Mouse (Mus musculus) monocyte, adult 5-6 weeks (primary cell): ENCODE measurements at regions not wholly inside any gene's neighbourhood (a gene's known extent, or its start where the extent isn't known, plus 50 kb on each side); places are given as distances from the start of the nearest gene placed in this dataset.
"Not testable (repeated sequence)": the region's sequence is repeated elsewhere in the genome, so short reads cannot be mapped to it uniquely, and the experiment has no call there.

Source experiments
- ATAC-seq: fragments of 153-309, 156-312 bp; replicated peaks from 2 replicates; pipeline ENCODE4 v1.8.0; 2017; ENCODE audit warnings: mild to moderate bottlenecking; ENCODE audit not compliant: low TSS enrichment, insufficient number of reproducible peaks, severe bottlenecking, poor library complexity, low FRiP score

DNA sequence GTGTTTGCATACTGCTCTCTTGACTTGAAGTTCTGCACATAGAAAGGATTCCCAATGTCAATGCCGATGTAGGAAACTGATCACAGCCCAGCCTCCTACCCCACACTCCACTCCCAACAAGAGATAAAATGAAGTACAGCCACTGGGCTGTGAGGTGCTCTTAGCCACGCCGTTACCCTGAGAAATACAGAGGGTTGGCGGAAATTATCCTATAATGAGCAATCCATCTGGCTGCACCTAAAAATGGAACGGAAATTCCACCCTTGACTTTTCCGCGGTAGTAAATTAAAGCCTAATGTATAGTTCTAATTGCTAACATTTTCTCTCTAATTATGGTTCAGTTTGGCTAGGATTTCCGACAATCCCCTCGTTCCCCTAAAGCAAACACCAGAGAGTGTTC lies 97.2 kb upstream of the Otx2 start:
- no peak for ATAC-seq

DNA sequence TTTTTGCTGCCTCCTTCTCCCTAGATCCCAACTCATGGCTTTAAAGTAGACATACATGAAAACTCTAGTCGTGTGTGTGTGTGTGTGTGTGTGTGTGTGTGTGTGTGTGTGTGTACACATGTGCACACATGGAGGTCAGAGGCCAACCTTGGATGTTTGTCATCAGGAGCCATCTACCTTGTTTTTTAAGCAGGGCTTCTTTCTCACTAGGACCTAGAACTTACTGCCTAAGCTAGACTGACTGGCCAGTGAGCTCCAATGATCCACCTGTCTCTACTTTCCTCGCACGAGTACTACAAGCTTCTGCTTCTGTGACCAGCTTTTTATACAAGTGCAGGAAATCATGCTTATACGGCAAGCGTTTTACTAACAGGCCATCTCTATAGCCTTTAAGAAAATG lies 89.1 kb upstream of the Otx2 start:
- ATAC-seq, result no peak

DNA sequence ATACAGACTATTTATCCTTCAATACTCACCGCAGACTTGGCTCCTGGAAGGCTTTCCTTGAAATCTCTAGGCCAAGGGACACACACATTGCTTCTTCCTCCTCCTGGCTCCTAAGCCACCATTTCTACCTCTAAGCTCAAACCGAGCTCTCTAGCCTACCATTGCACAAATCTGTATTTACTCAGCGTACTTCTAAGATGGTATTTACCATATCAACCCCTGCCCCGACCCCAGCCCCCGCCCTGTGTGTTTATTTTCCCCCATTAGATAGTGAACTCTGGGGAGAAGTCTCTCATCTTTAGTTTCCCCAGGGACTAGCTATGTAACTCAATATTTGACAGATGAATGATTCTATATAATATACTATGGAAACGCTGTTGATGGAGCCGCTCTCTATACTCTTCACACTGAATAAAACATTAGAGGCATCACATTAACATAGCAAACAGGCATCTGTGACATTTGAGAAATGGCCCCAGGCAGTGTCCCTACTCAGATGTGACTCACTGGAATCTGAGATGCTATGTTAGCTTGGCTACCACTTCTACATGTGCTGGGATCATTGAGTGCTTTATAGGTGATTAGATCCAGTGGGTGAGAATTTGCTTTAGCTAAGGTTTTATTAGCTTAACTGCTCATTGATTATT lies 87.5 kb upstream of the Otx2 start:
- ATAC-seq, result no peak

DNA sequence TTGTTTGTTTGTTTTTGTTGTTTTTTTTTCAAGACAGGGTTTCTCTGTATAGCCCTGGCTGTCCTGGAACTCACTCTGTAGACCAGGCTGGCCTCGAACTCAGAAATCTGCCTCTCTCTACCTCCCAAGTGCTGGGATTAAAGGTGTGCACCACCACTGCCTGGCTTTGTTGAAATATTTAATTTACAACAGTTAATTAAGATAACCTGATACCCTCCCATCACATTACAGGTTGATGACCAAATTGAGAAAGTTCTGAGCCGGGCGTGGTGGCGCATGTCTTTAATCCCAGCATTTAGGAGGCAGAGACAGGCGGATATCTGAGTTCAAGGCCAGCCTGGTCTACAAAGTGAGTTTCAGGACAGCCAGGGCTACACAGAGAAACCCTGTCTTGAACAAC lies 81.5 kb upstream of the Otx2 start:
- not testable (repeated sequence) for ATAC-seq

DNA sequence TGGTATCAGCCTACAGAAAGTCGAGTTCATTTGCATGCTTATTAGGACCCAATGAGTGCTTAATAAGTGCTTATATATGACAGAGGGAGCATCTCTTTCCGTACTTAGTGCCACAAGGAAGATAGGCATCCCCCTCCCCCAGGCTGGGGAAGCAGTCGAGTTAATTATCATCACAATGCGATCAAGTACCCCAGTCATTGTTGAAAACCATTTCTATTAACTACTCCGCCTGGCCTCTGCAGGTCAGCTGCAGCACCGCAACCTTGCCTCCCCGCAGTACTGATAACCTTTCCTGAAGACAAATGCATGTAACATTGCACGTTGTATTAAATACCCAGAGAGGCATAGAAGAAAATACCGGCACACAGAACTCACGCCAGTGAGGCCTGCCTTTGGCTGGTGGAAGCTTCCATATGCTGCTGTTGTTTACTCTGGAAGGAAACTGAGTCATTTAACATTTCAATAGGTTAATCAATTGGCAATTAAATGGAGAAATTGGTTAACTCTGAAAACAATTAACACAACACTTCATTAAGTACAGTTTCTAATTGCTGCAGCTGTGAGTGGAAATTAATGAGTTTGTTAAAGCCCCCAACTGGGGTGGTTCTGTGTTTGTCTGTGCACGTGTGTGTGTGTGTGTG lies 80.6 kb upstream of the Otx2 start:
- no peak for ATAC-seq

DNA sequence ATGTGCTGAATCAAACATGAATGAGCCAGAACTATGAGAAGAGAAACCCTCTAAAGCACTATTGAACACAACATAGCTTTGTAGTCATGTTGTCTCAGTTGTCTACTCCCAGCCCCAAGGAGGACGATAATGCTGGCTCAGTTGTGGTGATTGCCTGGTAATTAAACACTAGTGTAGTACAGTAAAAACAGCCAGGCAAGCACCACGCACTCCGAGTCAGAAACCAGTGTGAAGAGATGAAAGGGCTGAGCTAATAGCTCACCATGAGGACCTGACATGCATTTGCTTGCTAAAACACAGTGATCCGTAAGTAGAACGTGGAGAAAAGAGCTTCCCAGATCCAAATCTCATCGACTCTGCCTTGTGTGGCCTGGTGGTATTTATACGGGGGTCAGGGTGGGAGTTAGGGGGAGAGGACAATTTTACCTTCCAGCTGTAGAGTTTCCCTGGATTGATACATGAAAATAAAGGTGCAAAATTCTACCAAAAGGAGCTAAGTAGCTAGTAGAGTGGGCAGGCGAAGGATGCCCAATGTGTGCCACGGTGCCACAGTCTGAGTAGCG lies 80.0 kb upstream of the Otx2 start:
- no peak for ATAC-seq

DNA sequence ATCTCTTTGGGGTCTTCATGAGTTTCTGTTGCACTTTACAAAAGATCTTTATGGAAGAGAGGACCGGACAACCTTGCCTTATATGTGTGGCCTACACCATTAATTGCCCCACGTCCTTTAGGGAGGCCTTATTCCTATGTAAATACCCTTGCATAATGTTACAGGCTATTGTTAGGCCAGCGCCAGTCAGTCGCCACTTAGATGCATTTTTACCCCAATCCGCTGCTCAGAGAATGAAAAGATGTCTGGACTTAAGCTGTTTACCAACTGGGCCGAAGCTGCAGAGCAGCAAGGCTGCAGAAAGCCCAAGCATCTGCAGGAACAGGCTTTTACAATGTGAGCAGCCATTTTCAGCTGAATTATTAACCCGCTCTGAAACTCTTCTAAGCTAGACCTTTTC lies 79.5 kb upstream of the Otx2 start:
- no peak for ATAC-seq

DNA sequence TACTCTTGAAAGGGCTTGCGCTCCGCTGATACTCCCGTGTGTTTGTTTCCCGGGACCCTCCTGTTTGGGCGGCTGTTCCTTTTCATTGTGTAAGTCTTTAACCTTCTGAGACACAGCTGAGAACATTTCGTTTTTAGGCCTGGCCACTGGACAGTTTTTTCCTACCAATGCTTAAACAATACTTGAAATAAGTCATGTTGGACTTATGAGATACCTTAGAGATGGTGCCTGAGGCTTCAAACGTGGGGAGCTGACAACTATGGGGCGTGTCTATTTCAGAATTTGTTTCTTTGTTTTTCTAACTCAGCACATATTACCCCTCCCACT lies 78.9 kb upstream of the Otx2 start:
- no peak for ATAC-seq

DNA sequence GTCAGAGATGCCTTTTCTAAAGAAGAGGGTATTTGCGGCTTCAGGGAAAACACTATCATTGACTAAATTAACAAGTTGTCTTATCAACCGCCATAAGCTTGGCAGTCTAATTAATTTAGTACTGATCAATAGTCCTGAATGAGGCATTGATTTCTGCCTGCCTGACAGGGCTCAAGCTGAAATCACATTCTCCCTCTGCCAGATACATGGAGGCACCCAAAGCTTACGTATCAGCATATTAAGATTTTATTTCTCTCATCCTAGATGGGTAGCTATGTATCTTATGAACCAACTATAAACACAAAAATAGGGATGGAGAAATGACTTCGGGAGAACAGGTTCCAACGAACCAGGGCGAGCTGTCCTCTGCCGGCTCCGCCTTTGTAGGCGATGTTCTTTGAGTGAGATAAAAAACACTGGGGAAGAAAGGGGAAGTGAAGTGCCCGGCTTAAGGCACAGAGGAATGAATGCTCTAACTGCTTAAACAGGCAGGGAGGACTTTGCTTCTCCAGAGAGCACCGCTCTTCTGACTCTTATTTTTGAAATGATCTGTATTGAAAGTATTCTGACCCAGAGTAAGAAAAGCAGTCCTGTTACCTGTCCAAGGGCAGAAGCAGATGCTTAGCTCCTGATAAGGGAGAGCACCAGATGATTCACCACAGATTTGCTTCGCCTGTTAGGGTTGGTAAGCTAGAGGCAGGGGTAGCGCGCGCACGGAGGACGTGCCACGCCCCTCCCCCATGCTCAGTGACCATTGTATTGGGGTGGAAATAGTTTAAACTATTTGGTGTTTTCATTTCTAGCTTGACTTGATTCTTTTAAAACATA lies 78.3 kb upstream of the Otx2 start:
- ATAC-seq, result no peak

DNA sequence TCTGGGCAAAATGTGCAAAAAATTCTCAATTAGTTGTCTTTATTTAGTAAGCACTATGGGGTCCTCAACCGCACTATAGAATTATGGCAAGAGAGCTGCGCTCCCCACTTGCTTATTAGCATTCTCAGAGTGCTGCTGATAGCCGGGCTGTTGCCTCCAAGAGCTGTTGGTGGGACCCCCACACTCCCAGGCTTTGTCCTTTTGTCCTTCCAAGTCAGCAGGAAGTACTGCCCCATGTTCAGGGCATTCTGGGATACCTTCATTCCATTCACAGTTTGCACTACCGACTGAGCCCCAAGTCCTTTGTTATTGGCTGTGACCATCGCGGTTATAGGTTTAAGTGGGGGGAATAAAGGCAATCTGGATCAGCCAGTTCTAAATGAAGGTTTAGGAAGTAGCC lies 77.4 kb upstream of the Otx2 start:
- no peak for ATAC-seq

DNA sequence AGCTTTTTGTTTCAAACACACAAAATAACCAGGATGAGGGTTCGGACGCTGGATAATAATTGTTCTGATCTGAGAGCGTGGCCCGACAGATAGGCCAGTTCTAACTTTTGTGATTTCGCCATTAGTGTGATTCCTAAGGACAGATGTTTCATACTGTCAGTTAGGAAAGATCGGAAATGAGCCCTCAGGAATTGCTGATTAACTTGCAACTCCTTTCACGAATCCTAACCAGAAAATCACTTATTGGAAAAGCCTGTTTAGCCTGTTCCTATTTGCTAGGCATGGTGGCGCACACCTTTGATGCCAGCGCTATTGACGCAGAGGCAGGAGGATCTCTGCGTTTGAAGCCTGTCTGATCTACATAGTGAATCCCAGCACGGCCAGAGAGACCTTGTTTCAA lies 75.4 kb upstream of the Otx2 start:
- no peak for ATAC-seq

DNA sequence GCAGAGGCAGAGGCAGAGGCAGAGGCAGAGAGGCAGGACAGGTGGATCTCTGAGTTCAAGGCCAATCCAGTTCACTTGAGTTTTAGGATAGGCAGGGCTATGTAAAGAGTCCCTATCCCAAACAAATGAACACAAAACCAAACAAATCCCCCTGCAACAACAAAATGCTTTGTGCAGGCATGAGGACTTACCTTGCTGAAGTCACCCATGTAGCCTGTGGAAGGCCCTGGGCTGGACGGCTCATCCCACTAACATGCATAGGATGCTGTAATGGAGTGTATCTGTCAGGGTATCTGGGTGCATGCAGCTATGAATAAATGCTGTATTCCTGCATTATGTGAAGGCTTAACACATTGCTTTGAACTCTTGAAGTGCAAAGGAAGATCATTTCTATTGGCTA lies 74.3 kb upstream of the Otx2 start:
- no peak for ATAC-seq

DNA sequence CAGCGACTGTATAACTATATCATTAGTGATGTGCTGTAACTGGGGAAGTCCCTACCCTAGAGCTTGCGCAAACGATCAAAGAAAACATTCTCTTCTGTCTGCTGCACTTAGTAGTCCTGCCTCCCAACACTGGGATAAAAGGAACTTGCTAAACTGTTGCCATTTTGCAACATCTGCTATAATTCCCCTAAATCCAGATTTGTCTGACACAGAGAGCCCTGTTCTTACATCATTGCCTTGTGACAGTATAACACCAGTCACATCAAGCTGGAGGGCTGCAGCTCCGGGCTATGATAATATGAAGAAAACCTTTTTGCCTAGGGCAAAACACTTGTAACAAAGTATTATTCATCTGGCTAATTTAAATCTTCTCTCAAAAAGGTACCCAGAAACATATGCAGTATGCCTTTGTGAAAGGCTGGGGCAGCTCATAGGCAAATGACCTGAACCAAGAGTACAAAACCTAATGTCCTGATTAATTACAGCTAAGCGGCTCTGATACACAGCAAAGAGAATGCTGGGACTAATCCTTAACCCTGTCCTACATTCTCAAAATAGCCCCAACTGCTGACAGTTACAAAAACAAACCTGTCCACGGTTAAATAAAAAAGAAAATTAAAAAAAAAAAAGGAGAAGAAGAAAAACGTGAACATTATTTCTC lies 67.5 kb upstream of the Otx2 start:
- ATAC-seq, result no peak

DNA sequence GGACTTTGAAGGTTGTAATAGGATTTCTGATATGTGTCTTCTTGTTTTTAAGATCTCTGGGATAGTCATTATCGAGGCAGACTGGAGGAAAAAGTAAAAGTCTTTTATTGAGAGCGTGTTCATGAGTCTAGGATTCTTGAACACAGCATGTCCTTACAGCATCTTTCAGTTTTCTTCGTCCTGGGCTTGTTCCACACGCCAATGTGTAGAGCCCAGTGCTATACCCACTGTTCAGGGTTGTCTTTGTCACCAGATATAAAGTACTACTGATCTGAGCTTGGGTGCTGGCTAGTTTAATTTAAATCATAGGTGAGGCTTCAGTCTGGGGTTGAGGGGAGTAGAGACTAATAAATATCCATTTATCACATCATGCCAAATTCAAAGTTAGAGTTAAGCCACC lies 65.5 kb upstream of the Otx2 start:
- no peak for ATAC-seq

DNA sequence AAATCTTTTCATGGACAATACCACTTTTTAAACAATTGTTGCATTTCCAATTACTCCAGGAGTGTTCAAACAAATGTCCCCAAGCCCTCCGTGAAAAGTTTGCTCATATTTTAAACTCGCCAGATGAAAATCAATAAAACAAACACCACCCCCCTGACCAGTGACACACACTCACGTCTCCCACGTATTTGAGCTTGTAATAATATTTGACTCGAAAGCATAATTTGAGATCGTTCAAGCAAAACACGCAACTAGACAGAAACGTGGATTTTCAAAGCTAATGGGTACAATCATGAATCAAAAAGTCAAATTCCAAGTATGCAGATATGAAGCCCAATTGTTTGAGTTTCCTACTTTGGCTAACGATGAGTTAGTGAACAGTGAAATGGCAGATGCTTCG lies 65.0 kb upstream of the Otx2 start:
- no peak for ATAC-seq

DNA sequence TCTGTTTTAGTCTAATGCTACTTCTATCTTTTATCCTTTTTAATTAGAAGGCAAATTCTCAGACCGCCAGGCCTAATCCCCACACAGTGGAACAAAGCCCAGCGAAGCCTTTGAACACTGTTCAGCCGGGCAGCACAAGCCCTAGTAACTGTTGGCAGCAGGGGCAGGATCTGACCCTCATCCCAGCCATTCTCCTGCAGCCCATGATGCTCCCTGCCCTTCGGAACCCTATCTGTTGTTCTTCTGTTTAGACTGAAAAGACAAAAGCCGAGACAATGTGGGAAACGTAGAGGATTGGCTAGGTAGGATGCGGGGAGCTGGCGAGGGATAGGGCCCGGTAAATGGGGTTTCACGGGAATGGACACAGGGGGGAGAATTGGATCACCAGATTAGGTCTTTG lies 64.6 kb upstream of the Otx2 start:
- ATAC-seq, result no peak

DNA sequence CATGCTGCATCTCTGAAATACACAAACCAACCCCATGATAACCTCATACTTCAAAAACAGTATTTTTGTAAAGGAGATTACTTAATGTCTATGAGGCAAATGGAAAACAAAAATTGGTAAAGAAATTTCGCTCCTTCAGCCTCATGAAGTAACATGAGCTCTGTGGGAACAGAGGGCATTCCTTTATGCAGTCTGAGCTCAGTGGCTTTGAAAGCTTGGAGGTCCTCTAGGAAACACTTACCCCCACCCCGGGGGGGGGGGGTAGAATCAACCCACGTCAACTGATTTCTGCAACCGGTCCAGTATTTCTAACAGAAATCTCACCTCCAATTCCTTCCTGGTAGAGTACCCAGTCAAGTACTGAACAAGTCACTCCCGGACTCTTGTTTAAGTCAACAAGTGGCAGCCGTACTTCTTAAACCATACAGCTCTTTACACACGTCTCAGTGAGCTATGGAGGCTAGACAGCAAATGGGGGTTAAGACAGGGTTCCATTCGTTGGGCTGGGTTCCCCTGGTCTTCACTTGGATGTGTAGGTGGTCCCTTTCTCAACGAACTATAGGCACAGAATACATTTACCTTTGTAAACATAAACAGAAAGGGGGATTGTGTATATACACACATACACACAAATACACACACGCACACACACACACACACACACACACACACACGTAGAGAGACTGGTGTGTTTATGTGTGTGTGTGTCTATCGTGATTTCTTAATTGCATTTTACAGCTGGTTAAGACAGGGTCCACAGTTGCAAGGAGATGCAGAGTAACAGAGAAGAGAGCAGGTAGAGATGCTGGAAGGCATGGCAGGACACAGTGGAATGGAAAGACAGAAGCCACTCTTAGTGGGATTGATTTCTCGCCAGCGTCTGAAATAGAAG lies 63.6 kb upstream of the Otx2 start:
- no peak for ATAC-seq

DNA sequence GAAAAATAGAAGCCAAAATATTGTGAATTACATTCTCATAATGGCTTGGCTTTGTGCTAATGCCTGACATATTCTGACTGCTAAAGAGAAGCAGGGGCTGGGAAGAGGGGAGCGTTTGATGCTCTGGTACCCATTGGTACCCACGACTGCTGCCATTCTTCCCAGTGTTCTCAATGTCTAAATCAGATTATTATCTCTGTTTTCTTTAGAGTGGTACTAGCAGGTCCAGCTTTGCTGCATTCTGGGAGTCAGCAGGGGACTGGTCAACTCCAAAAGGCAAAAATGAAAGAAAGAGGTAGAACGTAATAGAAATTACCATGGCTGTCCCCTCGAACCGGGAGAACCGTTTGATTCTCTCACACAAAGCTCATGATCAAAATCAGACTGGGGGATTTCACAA lies 62.6 kb upstream of the Otx2 start:
- ATAC-seq, result no peak

DNA sequence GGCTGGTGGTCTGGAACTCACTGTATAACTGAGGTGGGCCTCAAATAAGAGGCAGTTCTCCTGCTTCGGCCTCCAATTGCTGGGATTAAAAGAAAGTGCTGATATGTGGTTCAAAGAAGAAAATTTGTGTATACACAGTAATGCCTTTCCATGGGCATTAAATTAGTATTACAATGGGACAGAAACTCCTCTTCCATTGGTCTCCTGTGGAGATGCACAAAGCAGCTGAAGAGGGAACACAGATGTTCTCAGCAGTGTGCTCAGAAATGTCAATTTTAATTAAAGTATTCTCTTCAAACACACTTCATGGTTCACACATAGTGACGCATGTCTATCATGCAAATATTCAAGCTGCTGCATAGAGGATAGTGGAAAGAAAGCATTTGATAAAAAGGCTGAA lies 56.4 kb upstream of the Otx2 start:
- ATAC-seq, result no peak
